Mouse (Mus musculus) lung, adult 2 months (tissue): Measurements from ENCODE around the gene Dnase1l3. TPM values are rescaled to one million over a fixed set of nuclear protein-coding genes. Genes with fewer than 3 reads are reported as not detected.

Experiments used
- DNase-seq: peaks from one replicate; pipeline ENCODE4 v3.0.0; 2022
- H3K4me1 ChIP-seq: fragments of 200-500 bp; 2 replicates; pipeline ENCODE4 v1.6.1; 2011; ENCODE audit warnings: low read length; ENCODE audit not compliant: control insufficient read depth, insufficient read depth
- H3K4me3 ChIP-seq: fragments of 200-500 bp; replicated peaks from 2 replicates; pipeline ENCODE3; 2011; ENCODE audit warnings: low read depth, mild to moderate bottlenecking, control low read depth, low read length; ENCODE audit errors: extremely low read depth
- CTCF ChIP-seq: fragments of 200-500 bp; IDR thresholded peaks from 2 replicates; pipeline ENCODE4 v1.5.1; 2011; ENCODE audit warnings: mild to moderate bottlenecking, low read length, control low read depth; ENCODE audit not compliant: insufficient read depth
- POLR2A ChIP-seq: fragments of 200-500 bp; IDR thresholded peaks from 2 replicates; pipeline ENCODE4 v1.6.1; 2011; ENCODE audit warnings: low read depth, mild to moderate bottlenecking, control low read depth, low read length, borderline replicate concordance; ENCODE audit errors: extremely low read depth
- WGBS: fragments of 180-500 bp; shearing (Covaris S2); methylation state at CpG from one replicate; pipeline ENCODE4 v1.1.7; 2018; 5-methylcytosine and 5-hydroxymethylcytosine counted together
- polyA plus RNA-seq: library from polyadenylated mRNA; depleted of rRNA; stranded (reverse); fragments of >200 nt; gene quantifications from 2 replicates; pipeline ENCODE4 v1.2.3, GENCODE M21; 2012

Gene Dnase1l3
- polyA plus RNA-seq, 1 experiment = 1.9 TPM

DNA sequence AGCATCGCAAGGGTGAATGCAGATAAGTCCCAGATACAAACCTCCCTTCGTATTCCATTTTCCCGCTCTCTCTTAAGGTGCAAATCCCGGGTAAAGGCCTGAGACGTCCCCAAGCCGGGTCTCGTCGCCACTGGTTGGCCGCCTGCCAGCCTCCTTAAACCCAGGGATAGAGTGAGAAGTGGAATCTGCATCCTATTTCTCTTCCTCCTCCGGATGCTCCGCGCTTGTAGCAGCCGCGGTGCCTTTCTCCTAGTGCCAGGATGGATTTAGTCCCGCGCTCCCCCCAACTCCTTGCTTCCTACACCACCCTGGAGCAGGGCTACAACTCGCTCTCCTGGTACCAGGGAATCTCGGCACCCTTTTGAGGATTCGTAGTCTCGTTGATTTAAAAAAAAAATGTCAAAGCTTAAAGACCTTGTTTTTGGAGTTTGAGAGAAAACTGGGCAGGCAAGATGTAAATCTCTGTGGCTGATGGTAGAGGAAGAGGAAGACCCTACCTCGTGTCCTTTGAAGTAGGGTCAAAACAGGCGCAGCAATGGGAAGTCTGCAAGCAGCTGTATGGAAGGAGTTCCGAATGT, 8.8 kb upstream of the Dnase1l3 start:
- no peaks in the 10 kb centered on the region for H3K4me1 ChIP-seq
- under 1% methylated on average over 23 of the region's 23 CpGs for WGBS
- DNase-seq = no peak
- peak overlapping the region; percentile 98 for H3K4me3 ChIP-seq
- TF ChIP-seq POLR2A (no peak), CTCF (no peak)

DNA sequence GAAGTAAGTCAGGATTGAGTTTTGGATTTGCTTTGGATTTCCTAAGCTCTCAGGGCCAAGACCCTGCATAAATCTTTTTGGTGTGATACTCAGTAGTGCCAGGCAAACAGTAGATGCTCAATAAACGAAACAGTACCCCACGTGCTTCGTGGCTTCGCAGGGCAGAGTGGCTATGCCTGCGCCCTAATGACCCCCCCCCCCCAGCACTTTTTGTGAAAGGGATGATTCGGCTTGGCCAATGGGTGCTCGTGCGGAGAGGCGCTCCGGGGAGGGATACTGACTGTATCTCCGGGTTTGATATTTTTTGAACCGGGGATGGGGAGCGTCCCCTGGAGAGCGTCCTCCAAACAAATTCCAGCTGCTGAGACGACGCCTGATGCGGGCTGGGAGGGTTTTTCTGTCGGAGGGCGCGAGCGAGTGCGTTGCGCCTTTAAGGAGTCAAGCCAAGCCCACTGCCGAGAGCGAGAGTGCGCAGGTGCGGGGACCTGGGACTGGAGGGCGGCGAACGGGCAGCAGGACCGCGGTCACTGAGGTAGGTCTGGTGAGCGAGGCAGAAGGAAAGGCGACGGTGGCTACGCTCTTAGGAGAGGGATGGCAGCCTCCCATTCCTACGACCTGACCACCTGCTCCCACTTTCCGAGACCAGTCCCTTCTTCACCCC, 8.2 kb upstream of the Dnase1l3 start, which contains the start of gene Abhd6:
TSS of gene Abhd6 (plus strand) at position 471 of the 661 bp plus-strand sequence.
- under 1% methylated on average over 38 of the region's 38 CpGs for WGBS
- peak; percentile 84 for DNase-seq
- TF ChIP-seq POLR2A (peak; percentile 73; the same call in 1 of the 2 replicates), CTCF (no peak)
- Histone ChIP-seq H3K4me3 (peak within 1 kb of the TSS; percentile 98), H3K4me1 (no peaks in the 10 kb centered on the region)

DNA sequence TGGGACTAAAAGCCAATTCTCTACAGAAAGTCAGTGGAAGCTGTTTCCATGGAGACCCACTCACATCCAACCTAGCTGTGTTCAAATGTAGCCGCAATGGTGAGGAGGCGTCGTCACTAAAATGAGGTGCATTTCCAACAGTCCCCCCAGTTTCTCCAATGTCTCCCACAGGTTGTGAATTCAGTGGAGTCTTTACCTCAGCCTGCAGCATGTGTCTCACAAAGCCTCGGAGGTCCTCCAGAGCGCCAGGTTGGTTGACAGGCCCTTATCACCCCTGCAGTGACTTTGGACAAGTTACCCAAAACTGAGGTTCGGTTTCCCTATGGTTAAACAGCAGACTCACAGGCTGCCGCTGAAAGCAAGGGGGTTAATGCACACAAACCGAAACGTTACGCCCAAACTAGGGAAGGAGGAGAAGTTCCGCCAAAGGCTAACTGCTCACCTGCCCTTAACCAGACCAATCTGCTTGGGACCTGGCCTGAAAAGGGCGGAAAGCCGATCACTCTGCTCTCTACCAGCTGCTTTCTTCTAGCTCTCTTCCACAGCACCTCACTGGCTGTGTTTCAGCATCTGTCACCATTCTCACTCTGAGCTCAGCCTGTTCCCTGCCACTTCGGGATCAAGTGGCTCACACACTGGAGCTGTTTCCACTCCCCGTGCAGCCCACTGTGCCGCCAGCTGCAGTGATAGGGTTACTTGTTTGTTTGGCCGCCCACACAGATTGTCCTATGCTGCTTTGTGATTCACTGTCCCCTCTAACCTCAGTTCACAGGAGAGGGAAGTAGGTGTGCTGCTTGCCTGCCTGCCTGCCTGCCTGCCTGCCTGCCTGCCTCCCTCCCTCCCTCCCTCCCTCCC, 6.7 kb upstream of the Dnase1l3 start:
- Histone ChIP-seq H3K4me1 (no peaks in the 10 kb centered on the region), H3K4me3 (no peak overlapping the region)
- 34% methylated on average over 17 of the region's 17 CpGs for whole genome bisulfite sequencing
- TF ChIP-seq POLR2A = no peak
- no peak for TF ChIP-seq CTCF
- no peak for DNase-seq

DNA sequence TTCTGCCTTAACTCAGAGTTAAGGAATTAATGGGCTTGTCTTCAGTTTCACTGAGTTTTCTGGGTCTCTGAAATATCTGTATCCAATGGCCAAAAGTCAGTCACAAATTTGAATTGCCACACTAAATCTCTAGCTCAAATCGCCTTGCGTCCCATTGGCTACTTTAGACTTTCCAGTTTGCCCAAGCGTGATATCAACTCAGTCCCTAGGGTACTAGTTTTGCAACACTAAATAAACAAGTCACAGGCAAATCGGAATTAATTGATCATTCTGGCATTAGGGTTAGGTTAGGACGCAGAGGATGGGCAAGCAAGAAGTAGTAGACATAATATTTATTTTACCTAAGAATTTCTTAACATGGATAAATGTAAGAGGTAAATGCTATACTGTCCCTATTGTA, 5.9 kb upstream of the Dnase1l3 start:
- no peak for DNase-seq
- no peak for TF ChIP-seq POLR2A
- TF ChIP-seq CTCF = no peak
- no peaks in the 10 kb centered on the region for H3K4me1 ChIP-seq
- WGBS = 81% methylated on average over 5 of the region's 5 CpGs
- no peak overlapping the region for H3K4me3 ChIP-seq

DNA sequence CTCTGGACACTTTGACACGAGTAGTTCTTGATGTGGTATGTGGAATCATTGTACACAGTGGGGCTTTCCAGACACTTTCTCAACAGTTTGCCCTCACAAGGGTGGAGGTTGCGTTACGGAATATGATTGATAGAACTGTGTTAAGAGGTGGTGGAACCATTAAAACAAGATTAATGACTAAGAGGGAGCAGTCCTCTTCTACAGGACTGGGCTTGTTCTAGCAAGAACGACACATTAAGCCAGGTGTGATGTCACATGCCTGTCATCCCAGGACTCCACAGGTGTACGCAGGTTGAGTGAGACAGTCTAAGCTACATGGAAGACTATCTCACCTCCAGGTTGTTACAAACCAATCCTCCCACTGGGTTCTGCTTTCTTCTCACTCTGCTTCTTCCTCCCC, 5.1 kb upstream of the Dnase1l3 start:
- no peak for DNase-seq

DNA sequence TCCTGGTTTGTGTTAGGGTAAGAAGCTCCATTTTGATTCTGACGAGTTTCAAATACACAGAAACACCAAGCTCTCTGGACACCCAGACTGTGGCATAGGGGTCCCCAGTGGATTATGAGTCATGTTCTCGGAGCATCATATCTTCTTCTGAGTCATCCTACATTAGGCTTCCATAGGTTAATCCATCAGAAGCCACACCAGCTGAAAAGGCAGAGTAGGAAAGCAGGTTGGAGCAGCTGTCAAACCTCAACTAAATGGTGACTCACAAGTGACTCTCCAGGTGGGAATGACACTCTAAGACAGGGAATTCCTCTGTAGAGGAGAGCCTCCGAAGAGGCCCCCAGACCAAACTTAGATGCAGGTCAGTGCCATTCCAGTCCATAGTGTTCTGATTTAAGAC, 4.7 kb upstream of the Dnase1l3 start:
- no peak for DNase-seq
- WGBS = 75% methylated on average over 3 of the region's 3 CpGs
- Histone ChIP-seq H3K4me3 (no peak overlapping the region), H3K4me1 (no peaks in the 10 kb centered on the region)
- TF ChIP-seq POLR2A (no peak), CTCF (no peak)

More for the DNA sequence above, 5.1 kb upstream of the Dnase1l3 start:
- Histone ChIP-seq H3K4me1 (no peaks in the 10 kb centered on the region), H3K4me3 (no peak overlapping the region)
- TF ChIP-seq POLR2A (no peak), CTCF (no peak)
- 72% methylated on average over 5 of the region's 5 CpGs for WGBS

DNA sequence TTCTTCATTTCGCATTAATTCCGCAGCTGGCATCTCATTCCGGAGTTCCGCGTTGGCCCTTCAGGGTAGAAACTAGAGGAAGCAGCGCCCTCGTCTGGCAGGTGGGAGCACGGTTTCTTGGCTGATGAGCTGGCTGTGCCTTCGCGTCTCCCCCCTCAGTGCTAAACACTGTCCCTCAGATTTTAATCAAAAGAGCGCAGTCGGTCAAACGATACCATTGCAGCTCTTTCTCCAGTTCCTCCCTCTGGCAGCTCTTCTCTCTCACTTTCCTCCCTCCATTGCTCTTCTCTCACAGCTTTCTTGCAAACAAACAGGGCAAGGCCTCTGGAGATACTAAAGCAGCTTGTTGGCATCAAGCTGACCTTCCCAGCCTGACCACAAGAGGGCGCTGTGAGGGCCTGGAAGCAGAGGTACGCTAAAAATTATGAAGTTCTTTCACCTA, 2.9 kb upstream of the Dnase1l3 start:
- 2% methylated on average over 15 of the region's 15 CpGs for WGBS
- Histone ChIP-seq H3K4me1 (no peaks in the 10 kb centered on the region), H3K4me3 (no peak overlapping the region)
- no peak for TF ChIP-seq POLR2A
- peak; percentile 91 for TF ChIP-seq CTCF
- DNase-seq = peak; percentile 90

DNA sequence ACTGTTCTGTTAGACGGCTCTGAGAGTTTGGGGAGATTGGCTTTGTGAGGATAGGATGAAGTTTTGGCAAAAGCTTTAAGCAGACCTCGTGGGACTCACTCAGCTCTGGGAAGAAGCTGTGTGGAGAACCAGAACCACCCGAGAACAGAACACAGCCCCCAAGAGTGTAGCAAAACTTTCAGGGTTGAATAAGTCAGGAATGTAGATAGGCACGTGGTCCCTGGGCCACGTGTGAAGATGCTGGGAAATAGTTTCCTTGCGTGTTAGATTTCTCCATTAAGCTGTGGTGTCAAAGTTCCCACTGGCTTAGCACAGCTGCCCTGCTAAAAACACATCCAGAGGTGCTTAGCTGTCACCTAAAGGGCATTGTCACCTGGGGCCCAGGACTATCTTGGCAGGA, 2.2 kb downstream of the Dnase1l3 start:
- H3K4me1 ChIP-seq = no peaks in the 10 kb centered on the region
- TF ChIP-seq CTCF (no peak), POLR2A (no peak)
- 52% methylated on average over 6 of the region's 6 CpGs for WGBS
- DNase-seq = no peak
- H3K4me3 ChIP-seq = no peak overlapping the region

DNA sequence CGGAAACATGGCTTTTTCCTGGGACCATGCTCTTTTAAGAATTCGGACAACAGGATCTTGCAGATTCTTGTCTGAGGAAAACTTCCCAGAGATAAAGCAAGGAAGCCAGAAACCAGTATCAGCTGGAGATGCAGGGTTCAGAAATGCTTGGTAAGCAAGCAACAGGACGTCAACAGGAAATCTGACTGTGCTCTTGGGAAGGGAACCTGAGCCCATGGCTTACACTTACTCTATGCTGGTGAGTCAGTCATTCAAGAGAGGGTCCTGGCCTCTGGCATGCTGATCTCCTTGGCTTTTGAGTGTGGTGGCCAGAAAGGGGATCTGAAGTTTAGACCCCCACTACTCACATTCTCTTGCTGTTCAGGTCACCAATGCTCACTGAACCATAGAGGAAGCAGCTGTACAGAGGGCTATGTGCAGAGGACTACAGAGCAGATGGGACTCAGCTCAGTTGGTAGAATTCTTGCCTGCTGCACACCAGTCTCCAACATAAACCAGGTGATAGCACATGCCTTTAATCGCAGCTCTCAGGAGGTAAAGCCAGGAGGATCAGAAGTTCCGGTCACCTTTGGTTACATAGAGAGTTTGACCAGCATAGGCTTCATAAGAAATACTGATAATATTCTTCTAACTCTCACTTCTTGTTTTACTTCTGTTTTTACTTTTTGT, 3.1 kb downstream of the Dnase1l3 start:
- TF ChIP-seq POLR2A (no peak), CTCF (no peak)
- 64% methylated on average over 5 of the region's 5 CpGs for WGBS
- H3K4me1 ChIP-seq = no peaks in the 10 kb centered on the region
- no peak overlapping the region for H3K4me3 ChIP-seq
- no peak for DNase-seq
